Mouse (Mus musculus) stomach, embryonic 15.5 days (tissue): ENCODE results near the gene Caln1. TPM values are rescaled to one million over a fixed set of nuclear protein-coding genes. Genes with fewer than 3 reads are reported as not detected.

ENCODE experiments used
- ATAC-seq: fragments of 200-750 bp; cut with Nextera tagmentation; 2 replicates; pipeline ENCODE4 v1.8.0; 2017; ENCODE audit warnings: low read depth, moderate number of reproducible peaks, moderate TSS enrichment; ENCODE audit not compliant: insufficient read depth, low FRiP score
- H3K27ac ChIP-seq: fragments of 300-500 bp; sonication (generic); 2 replicates; pipeline ENCODE4 v1.5.1; 2015; ENCODE audit warnings: mild to moderate bottlenecking, inconsistent platforms
- H3K27me3 ChIP-seq: fragments of 300-500 bp; sonication (generic); replicated peaks from 2 replicates; pipeline ENCODE4 v1.6.1; 2015; ENCODE audit warnings: inconsistent platforms
- H3K36me3 ChIP-seq: fragments of 300-500 bp; sonication (generic); 2 replicates; pipeline ENCODE4 v1.6.1; 2015; ENCODE audit warnings: inconsistent platforms
- H3K4me1 ChIP-seq: fragments of 300-500 bp; sonication (generic); 2 replicates; pipeline ENCODE4 v1.6.1; 2015; ENCODE audit warnings: inconsistent platforms
- H3K4me2 ChIP-seq: fragments of 300-500 bp; sonication (generic); 2 replicates; pipeline ENCODE4 v1.6.1; 2015; ENCODE audit warnings: mild to moderate bottlenecking, inconsistent platforms
- H3K4me3 ChIP-seq: fragments of 300-500 bp; sonication (generic); replicated peaks from 2 replicates; pipeline ENCODE4 v1.5.1; 2015; ENCODE audit warnings: inconsistent platforms
- H3K9ac ChIP-seq: fragments of 300-500 bp; sonication (generic); 2 replicates; pipeline ENCODE4 v1.6.1; 2015; ENCODE audit warnings: inconsistent platforms
- H3K9me3 ChIP-seq: fragments of 300-500 bp; sonication (generic); 2 replicates; pipeline ENCODE4 v1.6.1; 2016; ENCODE audit warnings: inconsistent platforms
- WGBS: fragments of 180-500 bp; shearing (Covaris S2); methylation state at CpG from one replicate; pipeline ENCODE4 v1.1.7; 2015; 5-methylcytosine and 5-hydroxymethylcytosine counted together
- polyA plus RNA-seq: library from polyadenylated mRNA; unstranded; fragments of >200 nt; fragmentation: Nextera tagmentation; extraction: Ambion mirVana; gene quantifications from 2 replicates; pipeline ENCODE4 v1.2.1, GENCODE M21; 2015

Caln1 gene
- polyA plus RNA-seq, 1 experiment from 2014 or later = 0.05 TPM

GRCm38 (mm10) chr5:130792755-130793452 is 423.6 kb downstream of the Caln1 start:
- ATAC-seq = no peak
- Histone ChIP-seq H3K9me3 (no peaks in the 10 kb centered on the region), H3K4me2 (no peak overlapping the region), H3K27ac (no peak overlapping the region), H3K27me3 (no peaks in the 10 kb centered on the region), H3K36me3 (no peaks in the 10 kb centered on the region), H3K9ac (no peak overlapping the region), H3K4me1 (no peaks in the 10 kb centered on the region), H3K4me3 (no peak overlapping the region)
- 85% methylated on average over 3 of the region's 3 CpGs for WGBS

- no peaks in the 10 kb centered on the region for H3K4me1 ChIP-seq
- no peak for ATAC-seq
- no peak overlapping the region for H3K27ac ChIP-seq
- H3K9ac ChIP-seq = no peak overlapping the region
- H3K4me3 ChIP-seq = no peak overlapping the region
- no peaks in the 10 kb centered on the region for H3K27me3 ChIP-seq
- H3K4me2 ChIP-seq = no peak overlapping the region
- H3K9me3 ChIP-seq = no peaks in the 10 kb centered on the region
- 77% methylated on average over 5 of the region's 5 CpGs for WGBS
- H3K36me3 ChIP-seq = no peaks in the 10 kb centered on the region
Measured at GRCm38 (mm10) chr5:130797713-130798112, 428.5 kb downstream of the Caln1 start.

- H3K27ac ChIP-seq = no peak overlapping the region
- no peaks in the 10 kb centered on the region for H3K36me3 ChIP-seq
- no peak overlapping the region for H3K4me3 ChIP-seq
- no peak overlapping the region for H3K9ac ChIP-seq
- no peaks in the 10 kb centered on the region for H3K9me3 ChIP-seq
- ATAC-seq = no peak
- H3K27me3 ChIP-seq = no peaks in the 10 kb centered on the region
- H3K4me2 ChIP-seq = no peak overlapping the region
- 24% methylated on average over 6 of the region's 6 CpGs for WGBS
- no peaks in the 10 kb centered on the region for H3K4me1 ChIP-seq
Measured at GRCm38 (mm10) chr5:130810314-130810713, 441.1 kb downstream of the Caln1 start.

GRCm38 (mm10) chr5:130810846-130811245 is 441.6 kb downstream of the Caln1 start:
- Histone ChIP-seq H3K4me2 (no peak overlapping the region), H3K27me3 (no peaks in the 10 kb centered on the region), H3K4me3 (no peak overlapping the region), H3K36me3 (no peaks in the 10 kb centered on the region), H3K27ac (no peak overlapping the region), H3K9me3 (no peaks in the 10 kb centered on the region), H3K9ac (no peak overlapping the region), H3K4me1 (no peaks in the 10 kb centered on the region)
- 32% methylated on average over 1 of the region's 1 CpGs for WGBS
- no peak for ATAC-seq

GRCm38 (mm10) chr5:130811266-130811665 is 442.0 kb downstream of the Caln1 start:
- no peaks in the 10 kb centered on the region for H3K9me3 ChIP-seq
- no peaks in the 10 kb centered on the region for H3K27me3 ChIP-seq
- no peak overlapping the region for H3K9ac ChIP-seq
- H3K36me3 ChIP-seq = no peaks in the 10 kb centered on the region
- no peaks in the 10 kb centered on the region for H3K4me1 ChIP-seq
- no peak for ATAC-seq
- no peak overlapping the region for H3K27ac ChIP-seq
- H3K4me2 ChIP-seq = no peak overlapping the region
- no peak overlapping the region for H3K4me3 ChIP-seq
- WGBS = 35% methylated on average over 3 of the region's 3 CpGs

GRCm38 (mm10) chr5:130811966-130812365 is 442.7 kb downstream of the Caln1 start:
- Histone ChIP-seq H3K4me1 (no peaks in the 10 kb centered on the region), H3K27ac (no peak overlapping the region), H3K36me3 (no peaks in the 10 kb centered on the region), H3K4me3 (no peak overlapping the region), H3K9me3 (no peaks in the 10 kb centered on the region), H3K27me3 (no peaks in the 10 kb centered on the region), H3K4me2 (no peak overlapping the region), H3K9ac (no peak overlapping the region)
- 83% methylated on average over 3 of the region's 3 CpGs for WGBS
- no peak for ATAC-seq

GRCm38 (mm10) chr5:130812556-130812955 is 443.3 kb downstream of the Caln1 start:
- no peak overlapping the region for H3K27ac ChIP-seq
- no peak overlapping the region for H3K4me3 ChIP-seq
- no peak for ATAC-seq
- no peaks in the 10 kb centered on the region for H3K4me1 ChIP-seq
- no peaks in the 10 kb centered on the region for H3K9me3 ChIP-seq
- 94% methylated on average over 8 of the region's 8 CpGs for WGBS
- H3K27me3 ChIP-seq = no peaks in the 10 kb centered on the region
- H3K9ac ChIP-seq = no peak overlapping the region
- H3K4me2 ChIP-seq = no peak overlapping the region
- H3K36me3 ChIP-seq = no peaks in the 10 kb centered on the region

GRCm38 (mm10) chr5:130813089-130813488 is 443.8 kb downstream of the Caln1 start:
- Histone ChIP-seq H3K9me3 (no peaks in the 10 kb centered on the region), H3K4me2 (no peak overlapping the region), H3K9ac (no peak overlapping the region), H3K27ac (no peak overlapping the region), H3K4me1 (no peaks in the 10 kb centered on the region), H3K4me3 (no peak overlapping the region), H3K27me3 (no peaks in the 10 kb centered on the region), H3K36me3 (no peaks in the 10 kb centered on the region)
- no peak for ATAC-seq
- WGBS = 82% methylated on average over 9 of the region's 9 CpGs

- no peaks in the 10 kb centered on the region for H3K9me3 ChIP-seq
- H3K4me2 ChIP-seq = no peak overlapping the region
- no peaks in the 10 kb centered on the region for H3K27me3 ChIP-seq
- no peak overlapping the region for H3K27ac ChIP-seq
- no peaks in the 10 kb centered on the region for H3K36me3 ChIP-seq
- H3K4me1 ChIP-seq = no peaks in the 10 kb centered on the region
- H3K4me3 ChIP-seq = no peak overlapping the region
- no peak overlapping the region for H3K9ac ChIP-seq
- 78% methylated on average over 5 of the region's 5 CpGs for WGBS
- no peak for ATAC-seq
Measured at GRCm38 (mm10) chr5:130815352-130815751, 446.1 kb downstream of the Caln1 start.

- H3K9ac ChIP-seq = no peak overlapping the region
- no peak overlapping the region for H3K4me2 ChIP-seq
- 67% methylated on average over 4 of the region's 4 CpGs for WGBS
- no peaks in the 10 kb centered on the region for H3K27me3 ChIP-seq
- H3K36me3 ChIP-seq = no peaks in the 10 kb centered on the region
- H3K27ac ChIP-seq = no peak overlapping the region
- ATAC-seq = no peak
- H3K4me3 ChIP-seq = no peak overlapping the region
- H3K9me3 ChIP-seq = no peaks in the 10 kb centered on the region
- no peaks in the 10 kb centered on the region for H3K4me1 ChIP-seq
Measured at GRCm38 (mm10) chr5:130820021-130820648, 450.9 kb downstream of the Caln1 start.

GRCm38 (mm10) chr5:130820661-130821060 is 451.4 kb downstream of the Caln1 start:
- Histone ChIP-seq H3K27me3 (no peaks in the 10 kb centered on the region), H3K27ac (no peak overlapping the region), H3K9ac (no peak overlapping the region), H3K9me3 (no peaks in the 10 kb centered on the region), H3K4me3 (no peak overlapping the region), H3K4me2 (no peak overlapping the region), H3K4me1 (no peaks in the 10 kb centered on the region), H3K36me3 (no peaks in the 10 kb centered on the region)
- no peak for ATAC-seq
- WGBS = 86% methylated on average over 5 of the region's 5 CpGs

GRCm38 (mm10) chr5:130825797-130826196 is 456.5 kb downstream of the Caln1 start:
- Histone ChIP-seq H3K27ac (no peak overlapping the region), H3K4me2 (no peak overlapping the region), H3K9ac (no peak overlapping the region), H3K36me3 (no peaks in the 10 kb centered on the region), H3K27me3 (no peaks in the 10 kb centered on the region), H3K9me3 (no peaks in the 10 kb centered on the region), H3K4me1 (no peaks in the 10 kb centered on the region), H3K4me3 (no peak overlapping the region)
- no peak for ATAC-seq
- WGBS = 74% methylated on average over 2 of the region's 2 CpGs
